Mouse (Mus musculus) right cerebral cortex, adult 18-20 months (tissue): ENCODE data around the gene Gipc1.

Experiments
- DNase-seq: peaks from one replicate; pipeline ENCODE4 v3.0.0; 2022; ENCODE audit warnings: mixed read lengths

Gene Gipc1

GRCm38 (mm10) chr8:83684517-83684916 is 32.0 kb downstream of the Gipc1 start:
- no peak for DNase-seq

- no peak for DNase-seq
Measured at GRCm38 (mm10) chr8:83689264-83689663, 36.8 kb downstream of the Gipc1 start.

- no peak for DNase-seq
Measured at GRCm38 (mm10) chr8:83693609-83694236, 41.2 kb downstream of the Gipc1 start.

- DNase-seq, result no peak
Measured at GRCm38 (mm10) chr8:83694369-83695160, 42.1 kb downstream of the Gipc1 start.

GRCm38 (mm10) chr8:83695351-83696106 is 43.1 kb downstream of the Gipc1 start:
- DNase-seq, result no peak

GRCm38 (mm10) chr8:83697374-83698220 is 45.1 kb downstream of the Gipc1 start:
- DNase-seq, result no peak

- DNase-seq, result no peak
Measured at GRCm38 (mm10) chr8:83698291-83698660, 45.8 kb downstream of the Gipc1 start.

GRCm38 (mm10) chr8:83698661-83699453 is 46.4 kb downstream of the Gipc1 start, which contains the start of gene Pkn1:
Gene Pkn1, minus strand, starts transcription at chr8:83699179.
- DNase-seq, result peak; percentile 66

GRCm38 (mm10) chr8:83699566-83699965 is 47.1 kb downstream of the Gipc1 start:
- no peak for DNase-seq

GRCm38 (mm10) chr8:83700423-83701085 is 48.1 kb downstream of the Gipc1 start:
- DNase-seq, result no peak

GRCm38 (mm10) chr8:83703426-83703825 is 50.9 kb downstream of the Gipc1 start:
- DNase-seq, result no peak

- no peak for DNase-seq
Measured at GRCm38 (mm10) chr8:83706411-83706810, 53.9 kb downstream of the Gipc1 start.

GRCm38 (mm10) chr8:83707554-83707953 is 55.1 kb downstream of the Gipc1 start:
- DNase-seq, result peak; percentile 57
